9 mouse cellular contexts compared by ENCODE assay signal in genomic region chr17:83732801-83733200, GRCm38 (mm10). TPM values are rescaled to one million over a fixed set of nuclear protein-coding genes. Genes with fewer than 3 reads are reported as not detected.
DNase-seq lines count a peak whose midpoint lies in the region; ATAC-seq lines count a peak whose summit lies in the region.
"Had no signal": no experiment of that assay in that cellular context is flagged by ENCODE, and none has a peak within 500 bp of the region (broad histone marks: within the 10 kb centered on the region; RNA-seq: fewer than 3 reads in every experiment).

No protein-coding gene starts in this region.

- H3K9ac ChIP-seq in hindbrain, embryonic 11.5 days (ENCODE audit: low read depth, low read length): no peak overlapping the region
- no peak overlapping the region for H3K9ac ChIP-seq in hindbrain, embryonic 12.5 days
- H3K9ac ChIP-seq: limb, embryonic 15.5 days had no signal

- no peak overlapping the region for H3K27ac ChIP-seq in hindbrain, embryonic 11.5 days (ENCODE audit: low read depth, low read length)
- no peak overlapping the region for H3K27ac ChIP-seq in hindbrain, embryonic 12.5 days

- no peaks in the 10 kb centered on the region for H3K9me3 ChIP-seq in hindbrain, embryonic 11.5 days (ENCODE audit: control insufficient read depth, low read length)
- H3K9me3 ChIP-seq in hindbrain, embryonic 12.5 days (replicated peaks): no peaks in the 10 kb centered on the region
- H3K9me3 ChIP-seq: limb, embryonic 15.5 days had no signal

- peak; percentile 68 for DNase-seq in hindbrain, embryonic 11.5 days (ENCODE audit: low spot score)
- DNase-seq in brain, adult 2 months (ENCODE audit: low read depth, low spot score): peak; percentile 69
- DNase-seq in kidney, postnatal 10 days: peak; percentile 71
- peak; percentile 57 to 70 for DNase-seq in thymus, adult 18-20 months

- no peak overlapping the region for H3K4me2 ChIP-seq in hindbrain, embryonic 11.5 days (replicated peaks; ENCODE audit: low read depth, low read length)
- no peak overlapping the region for H3K4me2 ChIP-seq in hindbrain, embryonic 12.5 days (replicated peaks)
- H3K4me2 ChIP-seq: limb, embryonic 15.5 days had no signal

- no peak overlapping the region for H3K4me3 ChIP-seq in hindbrain, embryonic 11.5 days (ENCODE audit: low read depth, low read length)
- H3K4me3 ChIP-seq in hindbrain, embryonic 12.5 days: no peak overlapping the region
- H3K4me3 ChIP-seq: limb, embryonic 15.5 days had no signal

- H3K27me3 ChIP-seq in hindbrain, embryonic 11.5 days (ENCODE audit: control insufficient read depth, insufficient read depth, low read length): no peaks in the 10 kb centered on the region
- H3K27me3 ChIP-seq in hindbrain, embryonic 12.5 days: no peaks in the 10 kb centered on the region
- H3K27me3 ChIP-seq: limb, embryonic 15.5 days had no signal

- ATAC-seq in hindbrain, embryonic 11.5 days (ENCODE audit: low FRiP score): no peak
- ATAC-seq in hindbrain, embryonic 12.5 days (ENCODE audit: low FRiP score): no peak
- peak; percentile 59 for ATAC-seq in CD4-positive, CD25-positive, alpha-beta regulatory T cell, adult 4 months
- ATAC-seq in erythroid progenitor cell, adult 5-6 weeks (replicated peaks; ENCODE audit: low FRiP score, poor library complexity, severe bottlenecking): peak; percentile 67
- ATAC-seq in megakaryocyte, adult 5-6 weeks (ENCODE audit: poor library complexity, severe bottlenecking): peak; percentile 83

- no peaks in the 10 kb centered on the region for H3K36me3 ChIP-seq in hindbrain, embryonic 11.5 days (ENCODE audit: control insufficient read depth, insufficient read depth, low read length)
- no peaks in the 10 kb centered on the region for H3K36me3 ChIP-seq in hindbrain, embryonic 12.5 days
- H3K36me3 ChIP-seq: limb, embryonic 15.5 days had no signal

- WGBS in hindbrain, embryonic 11.5 days: 38% methylated on average over 5 of the region's 5 CpGs
- WGBS in hindbrain, embryonic 12.5 days: 38% methylated on average over 5 of the region's 5 CpGs

- H3K4me1 ChIP-seq in hindbrain, embryonic 11.5 days (replicated peaks; ENCODE audit: control insufficient read depth, insufficient read depth, low read length): no peaks in the 10 kb centered on the region
- no peaks in the 10 kb centered on the region for H3K4me1 ChIP-seq in hindbrain, embryonic 12.5 days

RNA-seq across cellular contexts. Expression of gene Mta3, which starts 26.8 kb away (rescaled TPM):
- 41.1 and 41.7 TPM in 2 replicates for polyA plus RNA-seq in hindbrain, embryonic 11.5 days (2014; fragmentation: Nextera tagmentation; extraction: Ambion mirVana)
- 43.4 and 46.4 TPM in 2 replicates for polyA plus RNA-seq in hindbrain, embryonic 12.5 days (2016; fragmentation: Nextera tagmentation; extraction: Ambion mirVana)
- 100 to 1,000 TPM in 1 of 2 experiments, 10 to 100 TPM in 1; 80.0 to 105 TPM for polyA plus RNA-seq in CD4-positive, CD25-positive, alpha-beta regulatory T cell, adult 4 months (2017; shearing (Covaris generic))
- total RNA-seq in erythroid progenitor cell, adult 5-6 weeks (2015; ENCODE audit: low replicate concordance): 61.6 and 69.6 TPM in 2 replicates
- total RNA-seq in erythroid progenitor cell, adult 5-6 weeks (2017; ENCODE audit: low replicate concordance): 57.6 and 59.2 TPM in 2 replicates
- 79.2 and 84.9 TPM in 2 replicates for total RNA-seq in megakaryocyte, adult 5-6 weeks (2015)
- total RNA-seq in megakaryocyte, adult 5-6 weeks (2017): 65.7 and 74.1 TPM in 2 replicates

Comparison
In these comparisons a context has a peak if more than half of its experiments do, and no peak if none do; other contexts are left out.
1. ATAC-seq: peak in CD4-positive, CD25-positive, alpha-beta regulatory T cell, adult 4 months (single experiment), erythroid progenitor cell, adult 5-6 weeks (single experiment) and megakaryocyte, adult 5-6 weeks (single experiment); none in hindbrain, embryonic 11.5 days (single experiment) and hindbrain, embryonic 12.5 days (single experiment).
2. Peak in every context shown above with its lines, with median percentiles within 50 percentile points of each other: DNase-seq.